Mouse (Mus musculus): ENCODE measurements around the gene Pif1. TPM values are rescaled to one million over a fixed set of nuclear protein-coding genes. Genes with fewer than 3 reads are reported as not detected.

Gene Pif1
- polyA plus RNA-seq, 1 experiment = 10.8 TPM

DNA sequence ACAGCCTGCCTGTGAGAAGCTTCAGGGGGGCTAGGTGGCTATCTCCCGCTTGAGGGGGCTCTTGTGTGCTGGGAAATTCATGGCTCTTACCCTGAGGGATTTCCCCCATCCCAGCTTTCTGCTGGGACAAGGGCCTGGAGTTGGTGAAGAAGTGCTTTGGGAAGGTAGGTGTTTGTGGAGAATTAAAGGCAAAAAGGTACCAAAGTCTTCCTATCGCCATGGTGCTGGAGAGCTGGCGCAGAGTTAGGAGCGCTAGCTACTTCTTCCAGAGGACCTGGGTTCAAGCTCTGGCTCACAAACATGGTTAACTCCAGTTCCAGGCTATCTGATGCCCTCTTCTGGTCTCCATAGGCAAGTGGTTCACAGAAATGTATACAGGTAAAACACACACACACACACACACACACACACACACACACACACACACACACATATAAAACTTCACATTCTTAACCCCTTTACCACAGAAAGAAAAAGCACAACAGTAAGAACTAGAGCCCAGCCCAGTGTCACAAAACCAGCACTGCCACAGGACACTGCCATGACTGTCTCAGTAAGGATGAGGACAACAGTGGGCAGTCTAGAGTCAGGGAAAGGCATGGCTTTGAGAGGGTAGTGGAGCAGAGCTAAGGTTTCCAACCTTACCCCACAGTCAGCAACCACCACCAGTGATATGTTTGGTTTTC is 9.3 kb upstream of the Pif1 start:
- TF ChIP-seq MAX (IDR thresholded peaks at IDR 0.05) (no peak), MYOG (IDR thresholded peaks at IDR 0.05; ENCODE audit: control insufficient read depth, extremely low read depth, insufficient read length) (no peak), CEBPB (IDR thresholded peaks at IDR 0.05; ENCODE audit: low read depth) (no peak)
- Histone ChIP-seq H3K79me3 (ENCODE audit: low read depth) (peaks cover 20% of the 10 kb centered on the region), H3K27me3 (ENCODE audit: control insufficient read depth, insufficient read depth, insufficient read length) (no peaks in the 10 kb centered on the region), H3K36me3 (ENCODE audit: control insufficient read depth, insufficient read depth) (peaks cover 14% of the 10 kb centered on the region), H3ac (ENCODE audit: control insufficient read depth, insufficient read length, low read depth) (no peak overlapping the region), H3K4me3 (ENCODE audit: insufficient read depth, poor library complexity, severe bottlenecking) (peak overlapping the region; percentile 61), H3K79me2 (ENCODE audit: control insufficient read depth, insufficient read depth) (peaks cover 52% of the 10 kb centered on the region)

DNA sequence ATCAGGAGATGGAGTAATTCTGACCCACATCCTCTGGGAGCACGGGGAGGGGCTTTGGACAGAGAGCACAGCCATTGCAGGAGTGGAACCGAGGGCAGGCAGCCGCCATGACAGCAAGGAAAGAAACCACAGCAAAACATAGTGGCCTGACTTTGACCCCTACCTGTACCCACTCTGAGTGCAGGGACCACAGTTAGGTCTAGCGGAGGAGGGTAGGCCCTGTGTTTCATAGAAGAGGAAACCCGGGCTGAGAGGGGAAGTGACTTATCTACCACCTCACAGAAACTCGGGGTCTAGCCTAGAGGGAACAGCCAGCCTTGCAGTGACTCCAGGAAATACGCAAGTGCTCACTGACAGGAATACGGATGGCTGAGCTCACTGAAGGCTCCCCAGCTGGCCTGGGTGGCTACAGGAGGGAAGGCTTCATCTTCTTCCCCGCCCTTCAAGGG is 8.1 kb upstream of the Pif1 start:
- Histone ChIP-seq H3ac (ENCODE audit: control insufficient read depth, insufficient read length, low read depth) (peak overlapping the region; percentile 51), H3K79me2 (ENCODE audit: control insufficient read depth, insufficient read depth) (peaks cover 52% of the 10 kb centered on the region), H3K27me3 (ENCODE audit: control insufficient read depth, insufficient read depth, insufficient read length) (no peaks in the 10 kb centered on the region), H3K36me3 (ENCODE audit: control insufficient read depth, insufficient read depth) (peaks cover 8% of the 10 kb centered on the region), H3K4me3 (ENCODE audit: insufficient read depth, poor library complexity, severe bottlenecking) (peak overlapping the region; percentile 61), H3K79me3 (ENCODE audit: low read depth) (peaks cover 18% of the 10 kb centered on the region)
- TF ChIP-seq USF1 (IDR thresholded peaks at IDR 0.05; ENCODE audit: low read depth) (no peak), CTCF (IDR thresholded peaks at IDR 0.05; ENCODE audit: control insufficient read depth, insufficient read depth, insufficient read length) (no peak), MYOG (IDR thresholded peaks at IDR 0.05; ENCODE audit: control insufficient read depth, extremely low read depth, insufficient read length) (no peak), MYOD1 (IDR thresholded peaks at IDR 0.05; ENCODE audit: control insufficient read depth, insufficient read length, low read depth) (no peak), CEBPB (IDR thresholded peaks at IDR 0.05; ENCODE audit: low read depth) (no peak), MAX (IDR thresholded peaks at IDR 0.05) (no peak), FOSL1 (IDR thresholded peaks at IDR 0.05; ENCODE audit: insufficient read depth, low read length, poor library complexity, severe bottlenecking) (no peak)

- TF ChIP-seq MAX (IDR thresholded peaks at IDR 0.05) (no peak), MYOD1 (IDR thresholded peaks at IDR 0.05; ENCODE audit: control insufficient read depth, insufficient read length, low read depth) (no peak), MYOG (IDR thresholded peaks at IDR 0.05; ENCODE audit: control insufficient read depth, extremely low read depth, insufficient read length) (no peak), CEBPB (IDR thresholded peaks at IDR 0.05; ENCODE audit: low read depth) (no peak), CTCF (IDR thresholded peaks at IDR 0.05; ENCODE audit: control insufficient read depth, insufficient read depth, insufficient read length) (no peak), FOSL1 (IDR thresholded peaks at IDR 0.05; ENCODE audit: insufficient read depth, low read length, poor library complexity, severe bottlenecking) (no peak), USF1 (IDR thresholded peaks at IDR 0.05; ENCODE audit: low read depth) (no peak)
- Histone ChIP-seq H3ac (ENCODE audit: control insufficient read depth, insufficient read length, low read depth) (peak within 1 kb of the TSS; percentile 80), H3K27me3 (ENCODE audit: control insufficient read depth, insufficient read depth, insufficient read length) (no peaks in the 10 kb centered on the region), H3K4me3 (ENCODE audit: insufficient read depth, poor library complexity, severe bottlenecking) (peak within 1 kb of the TSS; percentile 61), H3K79me2 (ENCODE audit: control insufficient read depth, insufficient read depth) (peaks cover 47% of the 10 kb centered on the region), H3K36me3 (ENCODE audit: control insufficient read depth, insufficient read depth) (peaks cover 5% of the 10 kb centered on the region), H3K79me3 (ENCODE audit: low read depth) (peaks cover 18% of the 10 kb centered on the region)
Observed at GRCm38 (mm10) chr9:65579781-65580371, 7.1 kb upstream of the Pif1 start, which contains the start of gene Plekho2. Gene Plekho2, minus strand, starts transcription at chr9:65580040.

- Histone ChIP-seq H3K36me3 (ENCODE audit: control insufficient read depth, insufficient read depth) (peaks cover 2% of the 10 kb centered on the region), H3K79me3 (ENCODE audit: low read depth) (peaks cover 18% of the 10 kb centered on the region), H3ac (ENCODE audit: control insufficient read depth, insufficient read length, low read depth) (no peak overlapping the region), H3K4me3 (ENCODE audit: insufficient read depth, poor library complexity, severe bottlenecking) (peak overlapping the region; percentile 18), H3K27me3 (ENCODE audit: control insufficient read depth, insufficient read depth, insufficient read length) (no peaks in the 10 kb centered on the region), H3K79me2 (ENCODE audit: control insufficient read depth, insufficient read depth) (peaks cover 42% of the 10 kb centered on the region)
- TF ChIP-seq CEBPB (IDR thresholded peaks at IDR 0.05; ENCODE audit: low read depth) = peak; percentile 15
- peak; percentile 85 for TF ChIP-seq CTCF (IDR thresholded peaks at IDR 0.05; ENCODE audit: control insufficient read depth, insufficient read depth, insufficient read length)
- TF ChIP-seq MYOG (IDR thresholded peaks at IDR 0.05; ENCODE audit: control insufficient read depth, extremely low read depth, insufficient read length) = no peak
Observed at GRCm38 (mm10) chr9:65580401-65581256, 6.3 kb upstream of the Pif1 start.

- TF ChIP-seq MAX (IDR thresholded peaks at IDR 0.05) = no peak
- no peak for TF ChIP-seq USF1 (IDR thresholded peaks at IDR 0.05; ENCODE audit: low read depth)
- TF ChIP-seq CEBPB (IDR thresholded peaks at IDR 0.05; ENCODE audit: low read depth) = no peak
- no peak for TF ChIP-seq FOSL1 (IDR thresholded peaks at IDR 0.05; ENCODE audit: insufficient read depth, low read length, poor library complexity, severe bottlenecking)
- TF ChIP-seq CTCF (IDR thresholded peaks at IDR 0.05; ENCODE audit: control insufficient read depth, insufficient read depth, insufficient read length) = no peak
- no peak for TF ChIP-seq MYOD1 (IDR thresholded peaks at IDR 0.05; ENCODE audit: control insufficient read depth, insufficient read length, low read depth)
- no peak for TF ChIP-seq MYOG (IDR thresholded peaks at IDR 0.05; ENCODE audit: control insufficient read depth, extremely low read depth, insufficient read length)
- peaks cover 28% of the 10 kb centered on the region for H3K79me2 ChIP-seq (ENCODE audit: control insufficient read depth, insufficient read depth)
Observed at GRCm38 (mm10) chr9:65583045-65583444, 3.9 kb upstream of the Pif1 start.

More at GRCm38 (mm10) chr9:65583045-65583444, 3.9 kb upstream of the Pif1 start:
- Histone ChIP-seq H3K27me3 (ENCODE audit: control insufficient read depth, insufficient read depth, insufficient read length) (no peaks in the 10 kb centered on the region), H3K4me3 (ENCODE audit: insufficient read depth, poor library complexity, severe bottlenecking) (no peak overlapping the region), H3K36me3 (ENCODE audit: control insufficient read depth, insufficient read depth) (no peaks in the 10 kb centered on the region), H3ac (ENCODE audit: control insufficient read depth, insufficient read length, low read depth) (no peak overlapping the region), H3K79me3 (ENCODE audit: low read depth) (peaks cover 14% of the 10 kb centered on the region)

Data from C2C12 (cell line).